Mouse (Mus musculus): ENCODE measurements around the gene Ets1. TPM values are rescaled to one million over a fixed set of nuclear protein-coding genes. Genes with fewer than 3 reads are reported as not detected.

Ets1 gene
- polyA plus RNA-seq, 1 experiment from 2014 or later = 21.7 TPM

DNA sequence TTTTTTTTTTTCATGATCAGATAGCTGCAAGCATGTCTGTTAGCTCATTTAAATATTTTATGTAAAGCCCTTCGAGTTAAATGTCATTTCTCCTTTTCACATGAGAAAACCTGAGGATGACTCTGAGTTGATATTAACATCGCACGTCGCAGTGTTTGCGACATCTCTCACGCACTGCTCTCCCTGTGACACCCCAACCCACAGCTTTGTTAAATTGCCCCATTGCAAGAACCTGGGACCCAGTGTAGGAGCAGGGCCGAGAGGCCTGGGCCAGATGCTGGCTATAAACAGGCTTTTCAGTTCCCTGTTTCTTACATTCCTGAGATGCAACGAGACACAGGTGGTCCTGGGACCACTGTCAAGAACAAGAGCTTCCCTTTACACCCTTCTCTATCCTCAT is 39.7 kb upstream of the Ets1 start:
- H3K27me3 ChIP-seq (ENCODE audit: control insufficient read depth, insufficient read depth, low read length) = peaks cover 3% of the 10 kb centered on the region; the same call in 1 of the 2 replicates
- no peak for ATAC-seq (ENCODE audit: low FRiP score)
- WGBS = 86% methylated on average over 8 of the region's 8 CpGs

DNA sequence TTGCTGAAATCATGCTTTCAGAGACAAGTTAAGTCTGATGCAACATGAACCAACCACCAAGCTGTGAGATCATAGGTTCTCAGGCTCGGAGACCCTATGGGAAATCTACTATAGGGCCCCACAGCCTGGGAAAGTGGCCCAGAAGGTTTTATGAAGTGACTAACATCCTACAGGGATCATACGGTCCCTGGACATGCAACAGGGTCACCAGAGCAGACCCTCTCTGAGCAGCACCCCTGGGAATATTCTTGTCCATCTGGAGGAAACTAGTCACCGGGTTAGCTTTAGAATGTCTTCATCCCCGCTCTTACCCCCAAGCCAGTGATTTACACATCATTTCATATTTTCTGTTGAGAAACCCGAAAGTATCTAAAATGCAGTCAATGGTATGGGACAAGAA is 34.1 kb upstream of the Ets1 start:
- H3K27ac ChIP-seq (ENCODE audit: low read depth, low read length) = no peak overlapping the region
- H3K4me2 ChIP-seq = no peak overlapping the region
- no peaks in the 10 kb centered on the region for H3K27me3 ChIP-seq (ENCODE audit: control insufficient read depth, insufficient read depth, low read length)
- DNase-seq (ENCODE audit: low spot score, missing footprints) = peak; percentile 35
- H3K4me1 ChIP-seq (ENCODE audit: control insufficient read depth, insufficient read depth, low read length) = no peaks in the 10 kb centered on the region
- no peaks in the 10 kb centered on the region for H3K36me3 ChIP-seq (ENCODE audit: control insufficient read depth, insufficient read depth, low read length)
- no peak overlapping the region for H3K4me3 ChIP-seq (ENCODE audit: low read depth, low read length)
- no peak for ATAC-seq (ENCODE audit: low FRiP score)
- no peaks in the 10 kb centered on the region for H3K9me3 ChIP-seq (ENCODE audit: control insufficient read depth, low read length)
- 86% methylated on average over 5 of the region's 5 CpGs for whole genome bisulfite sequencing
- no peak overlapping the region for H3K9ac ChIP-seq (ENCODE audit: low read length)

More for the DNA sequence above, 39.7 kb upstream of the Ets1 start:
- Histone ChIP-seq H3K27ac (ENCODE audit: low read depth, low read length) (no peak overlapping the region), H3K36me3 (ENCODE audit: control insufficient read depth, insufficient read depth, low read length) (no peaks in the 10 kb centered on the region), H3K4me3 (ENCODE audit: low read depth, low read length) (no peak overlapping the region), H3K9me3 (ENCODE audit: control insufficient read depth, low read length) (no peaks in the 10 kb centered on the region), H3K9ac (ENCODE audit: low read length) (no peak overlapping the region), H3K4me1 (ENCODE audit: control insufficient read depth, insufficient read depth, low read length) (no peaks in the 10 kb centered on the region; the same call in 1 of the 2 replicates), H3K4me2 (no peak overlapping the region)
- DNase-seq (ENCODE audit: low spot score, missing footprints) = no peak

DNA sequence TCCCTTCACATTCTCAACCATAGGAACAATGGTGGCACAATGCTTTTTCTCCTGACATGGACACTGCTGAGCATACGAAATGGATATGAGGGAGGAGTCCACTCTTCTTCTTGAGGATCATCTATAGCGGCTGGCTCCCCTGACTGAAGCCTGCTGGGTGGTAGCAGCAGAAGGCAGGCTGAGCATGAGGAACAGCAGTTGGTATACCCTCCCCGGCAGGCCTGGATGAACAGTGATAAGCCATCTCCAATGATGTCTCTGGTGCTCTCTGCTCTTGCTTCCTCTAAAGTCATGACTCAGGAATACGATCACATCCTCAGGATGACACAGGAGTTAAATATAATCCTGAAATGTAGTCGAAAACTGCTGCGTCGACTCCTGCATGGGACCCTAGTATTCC is 32.9 kb upstream of the Ets1 start:
- 83% methylated on average over 7 of the region's 7 CpGs for WGBS
- H3K36me3 ChIP-seq (ENCODE audit: control insufficient read depth, insufficient read depth, low read length) = no peaks in the 10 kb centered on the region
- ATAC-seq (ENCODE audit: low FRiP score) = no peak

DNA sequence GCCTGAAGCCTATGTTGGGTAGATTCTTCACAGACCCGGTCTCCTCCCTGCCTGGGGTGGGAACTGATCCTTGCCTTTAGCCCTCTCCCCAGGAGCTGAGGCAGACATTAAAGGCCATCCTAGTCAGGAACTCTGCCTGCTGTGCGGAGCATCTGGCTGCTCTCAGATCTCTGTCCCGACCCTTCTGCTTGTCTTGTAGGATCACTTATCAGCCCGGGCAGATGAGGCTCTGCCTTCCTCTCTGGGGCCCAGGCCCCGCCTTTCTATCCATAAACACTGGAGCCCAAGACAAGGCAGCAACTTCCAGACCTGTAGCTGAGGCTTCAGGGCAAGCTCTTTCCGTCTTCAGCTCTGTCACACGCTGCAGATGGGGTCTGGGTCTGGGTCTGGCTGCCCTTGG is 28.8 kb upstream of the Ets1 start:
- H3K4me3 ChIP-seq (ENCODE audit: low read depth, low read length) = no peak overlapping the region
- H3K27me3 ChIP-seq (ENCODE audit: control insufficient read depth, insufficient read depth, low read length) = no peaks in the 10 kb centered on the region
- ATAC-seq (ENCODE audit: low FRiP score) (peak; percentile 46; the same call in 1 of the 2 replicates), DNase-seq (ENCODE audit: low spot score, missing footprints) (peak; percentile 84)
- H3K36me3 ChIP-seq (ENCODE audit: control insufficient read depth, insufficient read depth, low read length) = no peaks in the 10 kb centered on the region
- no peak overlapping the region for H3K4me2 ChIP-seq
- no peak overlapping the region for H3K9ac ChIP-seq (ENCODE audit: low read length)
- H3K4me1 ChIP-seq (ENCODE audit: control insufficient read depth, insufficient read depth, low read length) = no peaks in the 10 kb centered on the region
- WGBS = 30% methylated on average over 7 of the region's 7 CpGs
- H3K27ac ChIP-seq (ENCODE audit: low read depth, low read length) = no peak overlapping the region
- no peaks in the 10 kb centered on the region for H3K9me3 ChIP-seq (ENCODE audit: control insufficient read depth, low read length)

More for the DNA sequence above, 32.9 kb upstream of the Ets1 start:
- no peaks in the 10 kb centered on the region for H3K27me3 ChIP-seq (ENCODE audit: control insufficient read depth, insufficient read depth, low read length)
- no peak overlapping the region for H3K4me3 ChIP-seq (ENCODE audit: low read depth, low read length)
- H3K27ac ChIP-seq (ENCODE audit: low read depth, low read length) = no peak overlapping the region
- no peak overlapping the region for H3K9ac ChIP-seq (ENCODE audit: low read length)
- no peaks in the 10 kb centered on the region for H3K4me1 ChIP-seq (ENCODE audit: control insufficient read depth, insufficient read depth, low read length)
- no peaks in the 10 kb centered on the region for H3K9me3 ChIP-seq (ENCODE audit: control insufficient read depth, low read length)
- no peak overlapping the region for H3K4me2 ChIP-seq
- no peak for DNase-seq (ENCODE audit: low spot score, missing footprints)

DNA sequence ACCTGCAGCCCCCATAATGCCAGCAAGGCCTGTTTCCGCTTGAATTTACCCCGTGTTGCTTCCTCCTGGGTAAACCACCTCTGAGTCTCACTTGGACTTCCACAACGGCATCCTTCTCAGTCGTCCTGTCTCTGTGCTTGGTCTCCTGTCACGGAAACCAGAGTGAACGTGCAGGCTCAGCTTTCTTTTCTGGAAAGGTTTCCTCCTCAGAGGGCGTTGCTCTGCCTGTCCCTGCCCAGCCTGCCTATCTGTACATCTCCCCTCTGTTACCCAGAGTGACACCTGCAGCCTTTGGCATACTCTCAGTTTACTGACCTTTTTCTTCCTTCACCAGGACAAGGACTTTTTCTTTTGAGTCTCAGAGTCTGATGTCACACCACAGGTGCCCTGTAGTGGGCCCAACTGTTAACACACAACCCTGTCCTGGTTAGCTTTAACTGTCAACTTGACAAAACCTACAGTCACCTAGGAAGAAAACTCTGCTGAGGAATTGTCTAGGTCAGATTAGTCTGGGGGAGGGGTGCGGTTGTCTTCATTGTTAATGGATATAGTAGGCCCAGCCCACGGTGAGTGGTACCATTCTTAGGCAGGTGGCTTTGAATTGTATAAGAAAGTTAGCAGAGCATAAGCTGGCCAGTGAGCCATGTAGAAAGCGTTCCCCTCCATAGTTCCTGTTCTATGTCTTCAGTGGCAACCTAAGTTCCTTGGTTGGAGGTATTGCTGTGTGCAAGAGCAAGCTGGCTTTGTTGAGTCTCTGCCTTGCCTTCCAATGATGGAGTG is 27.0 kb upstream of the Ets1 start:
- no peaks in the 10 kb centered on the region for H3K4me1 ChIP-seq (ENCODE audit: control insufficient read depth, insufficient read depth, low read length)
- no peaks in the 10 kb centered on the region for H3K9me3 ChIP-seq (ENCODE audit: control insufficient read depth, low read length)
- DNase-seq (ENCODE audit: low spot score, missing footprints) = peak; percentile 41
- H3K27ac ChIP-seq (ENCODE audit: low read depth, low read length) = no peak overlapping the region
- H3K4me2 ChIP-seq = no peak overlapping the region
- peaks cover under 1% of the 10 kb centered on the region; the same call in 1 of the 2 replicates for H3K27me3 ChIP-seq (ENCODE audit: control insufficient read depth, insufficient read depth, low read length)
- no peak overlapping the region for H3K9ac ChIP-seq (ENCODE audit: low read length)
- 86% methylated on average over 10 of the region's 10 CpGs for WGBS
- no peak for ATAC-seq (ENCODE audit: low FRiP score)
- no peaks in the 10 kb centered on the region for H3K36me3 ChIP-seq (ENCODE audit: control insufficient read depth, insufficient read depth, low read length)
- H3K4me3 ChIP-seq (ENCODE audit: low read depth, low read length) = no peak overlapping the region

DNA sequence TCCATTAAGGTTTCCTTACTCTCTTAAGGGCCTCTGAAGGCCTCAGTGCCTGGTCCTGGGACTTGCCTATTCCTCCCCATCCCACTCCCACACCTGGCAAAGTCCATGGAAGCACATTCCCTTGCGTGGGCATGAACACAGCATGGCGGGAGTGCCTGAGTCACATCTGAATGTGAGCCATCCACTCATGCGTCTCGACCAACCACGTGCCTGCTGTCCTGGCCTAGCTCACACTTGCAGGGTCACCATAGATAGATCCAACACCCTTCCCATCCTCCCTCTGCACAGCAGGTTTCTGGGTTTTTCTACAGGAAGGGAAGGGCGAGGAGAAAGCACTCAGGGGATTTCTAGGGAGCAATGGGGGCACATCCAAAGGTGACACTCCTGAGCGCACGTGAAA is 25.8 kb upstream of the Ets1 start:
- Histone ChIP-seq H3K4me2 (no peak overlapping the region), H3K9ac (ENCODE audit: low read length) (no peak overlapping the region), H3K9me3 (ENCODE audit: control insufficient read depth, low read length) (no peaks in the 10 kb centered on the region), H3K4me1 (ENCODE audit: control insufficient read depth, insufficient read depth, low read length) (no peaks in the 10 kb centered on the region), H3K4me3 (ENCODE audit: low read depth, low read length) (no peak overlapping the region), H3K27me3 (ENCODE audit: control insufficient read depth, insufficient read depth, low read length) (peaks cover 5% of the 10 kb centered on the region), H3K36me3 (ENCODE audit: control insufficient read depth, insufficient read depth, low read length) (no peaks in the 10 kb centered on the region), H3K27ac (ENCODE audit: low read depth, low read length) (no peak overlapping the region)
- 79% methylated on average over 8 of the region's 8 CpGs for WGBS
- no peak for ATAC-seq (ENCODE audit: low FRiP score)
- DNase-seq (ENCODE audit: low spot score, missing footprints) = no peak

DNA sequence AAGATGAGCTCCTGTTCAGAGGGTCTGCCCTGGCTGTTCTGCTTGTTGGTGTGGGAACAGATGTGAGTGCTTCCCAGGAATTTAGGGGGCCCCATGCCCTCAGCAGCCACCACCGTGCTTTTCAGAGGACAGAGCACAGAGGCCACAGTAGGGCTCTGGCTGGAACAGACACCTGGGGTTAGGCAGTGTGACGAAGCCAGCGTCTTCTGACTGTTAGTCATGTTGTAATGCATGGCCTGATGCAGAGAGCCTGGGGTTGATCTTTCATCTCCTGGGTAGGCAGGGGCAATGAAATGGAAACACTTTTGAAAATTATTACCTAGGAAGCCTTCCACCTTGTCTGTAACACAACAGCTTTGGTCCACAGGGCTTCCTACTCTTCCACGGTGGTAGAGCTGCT is 25.4 kb upstream of the Ets1 start:
- Histone ChIP-seq H3K9ac (ENCODE audit: low read length) (no peak overlapping the region), H3K27me3 (ENCODE audit: control insufficient read depth, insufficient read depth, low read length) (peaks cover 5% of the 10 kb centered on the region), H3K27ac (ENCODE audit: low read depth, low read length) (no peak overlapping the region), H3K36me3 (ENCODE audit: control insufficient read depth, insufficient read depth, low read length) (no peaks in the 10 kb centered on the region), H3K4me2 (no peak overlapping the region), H3K4me3 (ENCODE audit: low read depth, low read length) (no peak overlapping the region), H3K4me1 (ENCODE audit: control insufficient read depth, insufficient read depth, low read length) (no peaks in the 10 kb centered on the region), H3K9me3 (ENCODE audit: control insufficient read depth, low read length) (no peaks in the 10 kb centered on the region)
- 69% methylated on average over 4 of the region's 4 CpGs for WGBS
- no peak for ATAC-seq (ENCODE audit: low FRiP score)
- DNase-seq (ENCODE audit: low spot score, missing footprints) = peak; percentile 62

DNA sequence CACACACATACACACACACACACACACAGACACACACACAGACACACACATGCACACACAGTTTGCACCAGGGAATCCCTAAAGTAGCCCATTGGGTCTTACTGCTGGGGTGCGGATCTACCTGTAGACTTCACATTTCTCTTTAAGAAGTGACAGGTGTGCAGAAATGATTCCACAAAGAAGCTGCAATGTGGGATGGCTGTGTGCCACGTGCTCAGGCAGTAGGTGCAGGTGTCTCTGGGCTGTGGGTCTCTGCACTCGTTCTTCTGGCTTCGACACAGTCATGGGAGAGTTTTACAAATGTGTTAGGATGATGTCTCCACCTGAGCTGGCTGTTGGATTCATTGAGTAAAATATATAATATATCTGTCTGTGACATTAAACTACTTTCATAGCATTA is 24.7 kb upstream of the Ets1 start:
- no peak overlapping the region for H3K9ac ChIP-seq (ENCODE audit: low read length)
- ATAC-seq (ENCODE audit: low FRiP score) (no peak), DNase-seq (ENCODE audit: low spot score, missing footprints) (no peak)
- H3K4me3 ChIP-seq (ENCODE audit: low read depth, low read length) = no peak overlapping the region
- H3K27me3 ChIP-seq (ENCODE audit: control insufficient read depth, insufficient read depth, low read length) = peaks cover 5% of the 10 kb centered on the region
- no peak overlapping the region for H3K4me2 ChIP-seq
- H3K9me3 ChIP-seq (ENCODE audit: control insufficient read depth, low read length) = no peaks in the 10 kb centered on the region
- H3K27ac ChIP-seq (ENCODE audit: low read depth, low read length) = no peak overlapping the region
- no peaks in the 10 kb centered on the region for H3K36me3 ChIP-seq (ENCODE audit: control insufficient read depth, insufficient read depth, low read length)
- peaks cover 3% of the 10 kb centered on the region; the same call in 1 of the 2 replicates for H3K4me1 ChIP-seq (ENCODE audit: control insufficient read depth, insufficient read depth, low read length)
- 86% methylated on average over 4 of the region's 4 CpGs for WGBS

DNA sequence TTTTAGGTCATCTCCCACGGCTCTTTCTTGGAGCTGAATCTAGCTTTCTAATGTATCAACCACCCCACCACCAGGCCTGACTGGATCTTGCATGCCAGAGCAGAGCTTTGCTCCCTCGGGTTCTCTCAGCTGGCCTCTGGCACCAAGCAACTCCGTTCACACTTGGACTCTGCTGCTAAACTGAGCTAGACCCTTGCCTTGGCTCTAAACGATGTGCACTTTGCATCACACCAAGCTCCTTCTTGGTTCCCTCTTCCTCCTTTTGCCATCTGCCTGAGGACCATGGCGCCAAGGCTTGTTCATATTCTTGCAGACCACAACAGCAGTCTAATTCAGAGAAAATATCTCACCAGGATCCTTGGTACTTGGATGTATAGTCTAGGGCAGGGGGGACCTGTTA is 23.6 kb upstream of the Ets1 start:
- H3K9ac ChIP-seq (ENCODE audit: low read length) = no peak overlapping the region
- H3K4me1 ChIP-seq (ENCODE audit: control insufficient read depth, insufficient read depth, low read length) = peaks cover 3% of the 10 kb centered on the region; the same call in 1 of the 2 replicates
- H3K4me3 ChIP-seq (ENCODE audit: low read depth, low read length) = no peak overlapping the region
- H3K4me2 ChIP-seq = no peak overlapping the region
- 81% methylated on average over 5 of the region's 5 CpGs for WGBS
- no peak overlapping the region for H3K27ac ChIP-seq (ENCODE audit: low read depth, low read length)
- no peaks in the 10 kb centered on the region for H3K36me3 ChIP-seq (ENCODE audit: control insufficient read depth, insufficient read depth, low read length)
- ATAC-seq (ENCODE audit: low FRiP score) = no peak
- H3K27me3 ChIP-seq (ENCODE audit: control insufficient read depth, insufficient read depth, low read length) = peaks cover 7% of the 10 kb centered on the region
- DNase-seq (ENCODE audit: low spot score, missing footprints) = no peak
- H3K9me3 ChIP-seq (ENCODE audit: control insufficient read depth, low read length) = no peaks in the 10 kb centered on the region

All from midbrain, embryonic 11.5 days (tissue).